Mouse (Mus musculus) lung, adult 2 months (tissue): Measurements from ENCODE around the gene Cpxm2. TPM values are rescaled to one million over a fixed set of nuclear protein-coding genes. Genes with fewer than 3 reads are reported as not detected.

ENCODE experiments used
- DNase-seq: peaks from one replicate; pipeline ENCODE4 v3.0.0; 2022
- H3K4me1 ChIP-seq: fragments of 200-500 bp; 2 replicates; pipeline ENCODE4 v1.6.1; 2011; ENCODE audit warnings: low read length; ENCODE audit not compliant: control insufficient read depth, insufficient read depth
- H3K4me3 ChIP-seq: fragments of 200-500 bp; replicated peaks from 2 replicates; pipeline ENCODE3; 2011; ENCODE audit warnings: low read depth, mild to moderate bottlenecking, control low read depth, low read length; ENCODE audit errors: extremely low read depth
- CTCF ChIP-seq: fragments of 200-500 bp; IDR thresholded peaks from 2 replicates; pipeline ENCODE4 v1.5.1; 2011; ENCODE audit warnings: mild to moderate bottlenecking, low read length, control low read depth; ENCODE audit not compliant: insufficient read depth
- POLR2A ChIP-seq: fragments of 200-500 bp; IDR thresholded peaks from 2 replicates; pipeline ENCODE4 v1.6.1; 2011; ENCODE audit warnings: low read depth, mild to moderate bottlenecking, control low read depth, low read length, borderline replicate concordance; ENCODE audit errors: extremely low read depth
- WGBS: fragments of 180-500 bp; shearing (Covaris S2); methylation state at CpG from one replicate; pipeline ENCODE4 v1.1.7; 2018; 5-methylcytosine and 5-hydroxymethylcytosine counted together
- polyA plus RNA-seq: library from polyadenylated mRNA; depleted of rRNA; stranded (reverse); fragments of >200 nt; gene quantifications from 2 replicates; pipeline ENCODE4 v1.2.3, GENCODE M21; 2012

Gene Cpxm2
- polyA plus RNA-seq, 1 experiment: 5.4 TPM

DNA sequence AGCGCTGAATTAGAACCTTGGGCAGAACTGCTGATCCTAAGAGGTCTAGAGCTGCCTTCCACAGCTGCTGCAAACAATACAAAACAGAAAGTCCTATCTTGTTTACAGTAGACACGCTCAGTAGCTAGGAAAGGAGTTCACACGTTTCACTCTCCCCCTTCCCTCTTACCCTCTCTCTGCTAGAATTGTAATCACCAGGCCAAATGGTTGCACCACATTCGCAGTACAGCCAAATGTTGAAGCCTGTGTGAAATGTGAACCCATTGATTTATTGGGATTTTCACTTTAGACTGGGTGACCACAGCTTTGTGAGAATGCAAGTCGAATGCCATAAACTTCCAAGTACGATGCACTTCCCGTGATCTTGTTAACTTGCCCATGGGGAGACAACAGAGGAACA is 59.9 kb downstream of the Cpxm2 start:
- no peak for DNase-seq
- H3K4me3 ChIP-seq: no peak overlapping the region
- 53% methylated on average over 7 of the region's 7 CpGs for WGBS
- no peaks in the 10 kb centered on the region for H3K4me1 ChIP-seq
- no peak for TF ChIP-seq CTCF
- TF ChIP-seq POLR2A: no peak

DNA sequence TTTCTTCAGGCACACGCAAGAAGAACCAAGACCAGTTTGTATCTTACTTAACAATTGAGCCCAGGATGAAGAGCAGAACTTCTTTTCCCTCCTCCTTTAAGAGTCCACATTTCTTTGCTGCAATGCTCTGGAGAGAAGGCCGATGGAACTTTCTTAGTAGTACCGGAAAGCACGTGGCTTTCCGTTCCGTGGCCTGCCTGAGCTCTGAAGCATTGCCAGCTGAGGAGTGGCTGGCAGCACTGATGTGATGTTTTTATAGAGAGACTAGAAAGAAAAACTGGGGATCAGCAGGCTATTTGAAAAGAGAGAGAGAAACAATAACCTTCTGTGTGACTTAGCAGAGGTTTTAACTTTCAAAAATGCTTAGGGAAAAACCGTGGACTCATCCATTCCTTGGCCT is 63.0 kb downstream of the Cpxm2 start:
- H3K4me1 ChIP-seq: no peaks in the 10 kb centered on the region
- H3K4me3 ChIP-seq: no peak overlapping the region
- WGBS: 77% methylated on average over 7 of the region's 7 CpGs
- TF ChIP-seq POLR2A: no peak
- TF ChIP-seq CTCF: no peak
- DNase-seq: no peak

DNA sequence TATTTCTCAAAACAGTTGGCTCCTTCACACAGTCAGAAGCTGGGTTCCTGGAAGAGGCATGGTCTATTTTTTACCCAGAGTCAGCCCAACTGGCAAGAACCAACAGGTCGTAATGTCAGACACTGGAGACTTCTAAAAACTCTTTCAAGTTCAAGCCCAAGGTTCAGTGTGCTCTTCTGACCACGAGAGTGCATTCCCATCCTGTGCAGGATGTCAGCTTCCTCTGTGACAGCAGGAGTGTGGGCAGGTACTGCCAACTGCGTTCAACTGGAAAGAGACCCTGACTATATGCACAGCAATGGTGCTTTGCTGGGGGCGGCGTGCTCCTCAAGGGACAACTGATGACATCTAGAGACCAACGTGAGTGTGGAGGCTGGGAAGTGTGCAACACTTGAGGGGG is 65.9 kb downstream of the Cpxm2 start:
- 62% methylated on average over 6 of the region's 6 CpGs for WGBS
- no peak for DNase-seq
- no peaks in the 10 kb centered on the region for H3K4me1 ChIP-seq
- no peak overlapping the region for H3K4me3 ChIP-seq
- TF ChIP-seq POLR2A (no peak), CTCF (no peak)

DNA sequence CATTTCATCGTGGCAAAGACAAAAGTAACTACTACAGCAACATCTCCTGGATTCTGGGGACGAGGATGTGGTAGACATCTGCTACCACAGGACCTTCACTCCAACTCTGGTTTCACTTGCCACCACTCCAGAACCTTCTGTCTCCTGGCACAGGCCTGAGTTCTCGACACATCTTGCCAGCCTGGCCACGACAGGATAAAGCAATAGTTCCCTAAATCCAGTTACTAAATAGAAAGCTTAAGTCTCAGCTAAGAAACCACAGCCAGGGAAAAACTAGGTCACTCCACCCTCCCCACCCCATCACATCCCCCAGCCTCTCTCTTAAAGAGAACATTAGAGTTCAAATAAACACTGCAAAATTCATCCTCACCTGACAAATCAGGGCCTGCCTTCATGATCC is 66.4 kb downstream of the Cpxm2 start:
- WGBS: 54% methylated on average over 4 of the region's 4 CpGs
- no peak overlapping the region for H3K4me3 ChIP-seq
- no peak for DNase-seq
- no peaks in the 10 kb centered on the region for H3K4me1 ChIP-seq
- TF ChIP-seq POLR2A (no peak), CTCF (no peak)

DNA sequence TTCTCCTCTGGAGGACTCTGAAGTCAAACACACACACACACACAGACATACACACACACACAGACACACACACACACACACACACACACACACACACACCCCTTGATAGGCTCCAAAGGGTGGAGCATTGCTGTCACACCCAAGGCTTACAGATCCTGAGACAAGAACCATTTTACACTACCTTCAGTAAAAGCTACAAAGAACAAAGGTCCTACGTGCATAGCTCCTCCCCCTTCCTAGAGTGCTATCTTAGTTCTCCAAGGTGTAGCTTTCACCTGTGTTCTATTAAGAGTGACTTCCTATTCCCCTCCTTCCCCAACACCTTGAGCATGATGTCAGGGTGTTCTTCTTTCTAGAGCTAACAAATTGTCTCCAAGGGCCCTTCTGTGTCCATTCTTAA is 78.7 kb downstream of the Cpxm2 start:
- H3K4me3 ChIP-seq: no peak overlapping the region
- no peak for DNase-seq
- WGBS: 56% methylated on average over 1 of the region's 1 CpGs
- TF ChIP-seq CTCF: no peak
- TF ChIP-seq POLR2A: no peak
- H3K4me1 ChIP-seq: no peaks in the 10 kb centered on the region

DNA sequence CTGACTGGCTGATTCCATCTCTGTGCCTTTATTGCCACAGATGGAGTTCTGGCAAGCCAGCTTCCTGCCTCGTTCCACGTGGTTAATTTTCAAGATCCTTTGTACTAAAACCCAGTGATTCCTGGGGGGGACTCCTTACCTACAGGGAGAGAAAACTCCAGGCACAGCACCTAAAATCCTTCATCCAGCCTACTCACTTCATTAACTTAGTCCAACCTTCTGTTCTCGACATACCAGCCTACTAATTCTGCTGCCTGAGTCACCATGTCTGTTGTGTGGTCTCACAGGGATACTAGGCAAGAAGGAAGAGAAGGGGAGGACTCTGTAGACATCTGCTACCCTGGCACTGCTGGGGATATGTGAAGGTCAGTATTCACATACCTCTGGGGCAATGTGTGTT is 80.0 kb downstream of the Cpxm2 start:
- 66% methylated on average over 3 of the region's 3 CpGs for WGBS
- no peak for TF ChIP-seq POLR2A
- TF ChIP-seq CTCF: no peak
- no peaks in the 10 kb centered on the region for H3K4me1 ChIP-seq
- DNase-seq: no peak
- no peak overlapping the region for H3K4me3 ChIP-seq

DNA sequence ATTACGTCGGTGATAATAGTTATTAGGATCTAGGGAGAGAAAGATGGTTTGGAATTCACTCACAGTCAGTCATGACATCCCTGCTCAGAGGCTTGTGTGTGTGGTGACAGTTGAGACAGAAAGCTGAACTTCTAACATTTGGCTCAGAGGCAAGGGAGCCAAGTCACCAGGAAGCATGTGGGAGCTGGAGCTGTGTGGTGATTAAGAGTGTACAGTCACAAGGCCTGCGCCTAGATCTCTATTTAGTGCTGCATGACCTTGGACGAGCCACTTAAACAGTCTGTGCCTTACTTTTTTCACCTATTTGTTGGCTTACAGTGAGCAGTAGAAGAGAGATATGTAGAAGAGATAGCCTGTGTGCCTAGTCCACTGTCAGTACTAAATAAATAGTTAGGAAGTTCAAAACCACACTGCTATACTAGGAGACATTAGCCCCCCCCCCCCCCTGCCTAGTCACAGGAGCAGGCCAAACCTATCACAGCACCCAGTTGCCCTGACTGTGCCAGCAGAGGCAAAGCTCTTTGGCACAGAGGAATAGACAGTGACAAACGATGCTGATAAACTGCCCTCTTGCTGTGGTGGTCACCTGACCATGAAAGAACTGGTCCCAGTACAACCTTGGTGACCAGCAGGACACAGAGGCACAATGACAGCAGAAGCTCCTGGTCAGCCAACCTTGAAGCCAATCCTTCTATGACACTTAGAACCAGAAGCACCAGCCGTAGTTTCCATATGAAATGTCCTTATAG is 83.5 kb downstream of the Cpxm2 start:
- DNase-seq: no peak
- Histone ChIP-seq H3K4me3 (no peak overlapping the region), H3K4me1 (no peaks in the 10 kb centered on the region)
- TF ChIP-seq CTCF: no peak
- 80% methylated on average over 6 of the region's 6 CpGs for WGBS

DNA sequence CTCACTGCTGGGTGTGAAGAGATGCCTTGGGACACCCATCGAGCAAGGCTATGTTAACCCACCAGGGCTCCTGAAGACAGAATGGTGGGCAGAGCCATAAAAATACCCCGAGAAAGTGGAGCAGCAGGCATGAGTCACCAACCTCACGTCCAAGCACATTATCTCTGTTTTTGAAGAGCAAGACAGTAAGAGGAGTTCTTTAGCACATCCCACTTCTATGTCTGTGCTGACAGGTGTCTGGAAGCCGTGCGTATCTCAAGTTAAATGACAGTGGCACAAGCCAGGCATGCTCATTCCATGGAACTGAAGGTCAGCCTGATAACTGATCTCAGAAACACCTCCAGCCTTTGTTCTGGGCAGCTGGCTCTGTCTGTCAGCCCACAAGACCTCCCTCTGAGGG is 86.6 kb downstream of the Cpxm2 start:
- TF ChIP-seq CTCF (no peak), POLR2A (no peak)
- no peaks in the 10 kb centered on the region for H3K4me1 ChIP-seq
- WGBS: 74% methylated on average over 5 of the region's 5 CpGs
- no peak for DNase-seq
- H3K4me3 ChIP-seq: no peak overlapping the region

DNA sequence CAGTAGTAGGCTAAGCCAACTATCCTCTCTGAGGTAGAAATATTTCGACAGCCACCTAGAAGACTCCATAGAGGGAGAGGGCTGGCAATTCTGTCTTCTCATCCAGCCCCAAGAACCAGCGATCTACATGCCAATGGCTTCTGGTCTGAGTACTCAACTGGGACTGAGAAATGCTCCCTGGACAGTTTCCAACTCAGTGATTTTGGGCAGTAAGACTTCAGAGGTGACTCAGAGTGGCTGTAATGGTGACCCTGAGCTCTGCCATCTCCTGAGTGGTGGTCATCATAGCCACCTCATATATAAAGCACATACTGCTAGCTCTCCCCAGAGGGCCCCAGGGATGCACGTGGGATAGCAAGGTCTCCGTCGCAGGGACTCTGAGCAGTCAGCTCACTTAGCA is 87.0 kb downstream of the Cpxm2 start:
- DNase-seq: no peak
- 76% methylated on average over 5 of the region's 5 CpGs for whole genome bisulfite sequencing
- Histone ChIP-seq H3K4me3 (no peak overlapping the region), H3K4me1 (no peaks in the 10 kb centered on the region)
- TF ChIP-seq POLR2A: no peak
- TF ChIP-seq CTCF: no peak

DNA sequence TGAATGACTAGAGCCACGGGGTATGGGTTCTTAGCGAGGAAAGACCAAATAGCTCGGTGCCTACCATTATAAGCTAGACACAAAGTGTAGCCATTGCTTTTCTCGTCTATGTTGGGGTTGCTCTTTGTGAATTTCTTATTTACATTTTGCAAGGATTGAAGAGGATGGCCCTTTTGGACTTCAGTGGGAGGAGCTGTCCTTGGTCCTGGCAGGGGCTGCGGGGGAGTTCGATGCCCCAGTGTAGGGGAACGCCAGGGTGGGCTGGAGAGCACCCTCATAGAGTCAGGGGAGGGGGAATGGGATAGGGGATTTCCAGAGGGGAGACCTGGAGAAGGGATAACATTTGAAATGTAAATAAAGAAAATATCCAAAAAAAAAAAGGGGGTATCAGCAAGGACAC is 94.4 kb downstream of the Cpxm2 start:
- no peak for TF ChIP-seq CTCF
- TF ChIP-seq POLR2A: no peak
- no peak for DNase-seq
- Histone ChIP-seq H3K4me3 (no peak overlapping the region), H3K4me1 (no peaks in the 10 kb centered on the region)
- 73% methylated on average over 7 of the region's 7 CpGs for WGBS

DNA sequence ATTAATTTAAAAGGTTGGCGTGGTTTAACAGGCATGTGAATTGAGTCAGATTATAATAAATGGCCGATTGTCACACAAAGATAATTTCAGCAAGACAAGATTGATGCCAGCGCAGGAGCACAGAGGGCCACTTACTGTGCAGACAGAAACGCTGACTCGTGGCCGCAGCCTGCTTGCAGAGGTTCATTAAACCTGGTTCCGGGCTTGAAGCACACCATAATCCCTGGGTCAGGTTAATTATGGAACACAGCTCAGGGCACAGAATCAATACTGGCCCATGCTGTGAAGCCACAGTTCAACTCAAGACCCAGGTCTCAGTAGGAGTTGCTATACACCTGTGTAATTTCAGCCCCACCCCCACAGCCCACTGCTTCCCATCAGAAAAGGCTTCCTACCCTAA is 98.0 kb downstream of the Cpxm2 start:
- H3K4me1 ChIP-seq: no peaks in the 10 kb centered on the region
- H3K4me3 ChIP-seq: no peak overlapping the region
- 80% methylated on average over 7 of the region's 7 CpGs for WGBS
- no peak for DNase-seq
- TF ChIP-seq CTCF: no peak
- no peak for TF ChIP-seq POLR2A
